Mouse (Mus musculus): ENCODE results near the gene Elobl.
A peak's percentile ranks its signal among the peaks of the same experiment; 100 is the strongest.
"Not testable (repeated sequence)": the region's sequence is repeated elsewhere in the genome, so short reads cannot be mapped to it uniquely, and the experiment has no call there.

Gene Elobl

GRCm38 (mm10) chr11:88966881-88967361 lies at the start of gene Elobl:
TSS of gene Elobl (minus strand) at chr11:88966931.
- no peak for DNase-seq (ENCODE audit: low spot score)

GRCm38 (mm10) chr11:89012241-89012640 lies 45.5 kb upstream of the Elobl start:
- no peak for DNase-seq (ENCODE audit: low spot score)

- no peak for DNase-seq (ENCODE audit: low spot score)
Observed at GRCm38 (mm10) chr11:89009496-89009895, 42.8 kb upstream of the Elobl start.

- DNase-seq (ENCODE audit: low spot score), result no peak
Observed at GRCm38 (mm10) chr11:89009066-89009465, 42.3 kb upstream of the Elobl start.

- no peak for DNase-seq (ENCODE audit: low spot score)
Observed at GRCm38 (mm10) chr11:89007582-89007981, 40.9 kb upstream of the Elobl start.

GRCm38 (mm10) chr11:89006404-89006803 lies 39.7 kb upstream of the Elobl start:
- DNase-seq (ENCODE audit: low spot score), result no peak

- no peak for DNase-seq (ENCODE audit: low spot score)
Observed at GRCm38 (mm10) chr11:89005473-89005872, 38.7 kb upstream of the Elobl start.

- no peak for DNase-seq (ENCODE audit: low spot score)
Observed at GRCm38 (mm10) chr11:89003726-89004125, 37.0 kb upstream of the Elobl start.

GRCm38 (mm10) chr11:89003078-89003477 lies 36.3 kb upstream of the Elobl start:
- no peak for DNase-seq (ENCODE audit: low spot score)

GRCm38 (mm10) chr11:89002621-89003020 lies 35.9 kb upstream of the Elobl start:
- no peak for DNase-seq (ENCODE audit: low spot score)

- DNase-seq (ENCODE audit: low spot score), result no peak
Observed at GRCm38 (mm10) chr11:89002068-89002467, 35.3 kb upstream of the Elobl start.

- DNase-seq (ENCODE audit: low spot score), result no peak
Observed at GRCm38 (mm10) chr11:89001569-89001968, 34.8 kb upstream of the Elobl start.

GRCm38 (mm10) chr11:89000527-89000819 lies 33.7 kb upstream of the Elobl start:
- no peak for DNase-seq (ENCODE audit: low spot score)

- no peak for DNase-seq (ENCODE audit: low spot score)
Observed at GRCm38 (mm10) chr11:88999723-89000526, 33.2 kb upstream of the Elobl start.

GRCm38 (mm10) chr11:88998974-88999722 lies 32.4 kb upstream of the Elobl start, which contains the start of gene Trim25:
TSS of gene Trim25 (plus strand) at chr11:88999376.
- peak; percentile 97 for DNase-seq (ENCODE audit: low spot score)

GRCm38 (mm10) chr11:88998406-88998805 lies 31.7 kb upstream of the Elobl start:
- DNase-seq (ENCODE audit: low spot score), result no peak

- DNase-seq (ENCODE audit: low spot score), result not testable (repeated sequence)
Observed at GRCm38 (mm10) chr11:88997343-88997742, 30.6 kb upstream of the Elobl start.

- DNase-seq (ENCODE audit: low spot score), result peak; percentile 67
Observed at GRCm38 (mm10) chr11:88996427-88996826, 29.7 kb upstream of the Elobl start.

GRCm38 (mm10) chr11:88995616-88996015 lies 28.9 kb upstream of the Elobl start:
- DNase-seq (ENCODE audit: low spot score), result no peak

GRCm38 (mm10) chr11:88994492-88994891 lies 27.8 kb upstream of the Elobl start:
- no peak for DNase-seq (ENCODE audit: low spot score)

GRCm38 (mm10) chr11:88993625-88994024 lies 26.9 kb upstream of the Elobl start:
- DNase-seq (ENCODE audit: low spot score), result peak; percentile 88

- no peak for DNase-seq (ENCODE audit: low spot score)
Observed at GRCm38 (mm10) chr11:88993186-88993585, 26.5 kb upstream of the Elobl start.

GRCm38 (mm10) chr11:88989530-88989929 lies 22.8 kb upstream of the Elobl start:
- DNase-seq (ENCODE audit: low spot score), result peak; percentile 64
